Mouse (Mus musculus) heart, postnatal 25 days (tissue): ENCODE results near the gene Syap1. TPM values are rescaled to one million over a fixed set of nuclear protein-coding genes. Genes with fewer than 3 reads are reported as not detected.
A peak's percentile ranks its signal among the peaks of the same experiment; 100 is the strongest.
"Not testable (repeated sequence)": the region's sequence is repeated elsewhere in the genome, so short reads cannot be mapped to it uniquely, and the experiment has no call there.

ENCODE experiments used
- DNase-seq: peaks from one replicate; pipeline ENCODE4 v3.0.0; 2022; ENCODE audit warnings: low spot score
- intact Hi-C: fragments of 180-260 bp; cut with DNase I; formaldehyde crosslinking; loops from one replicate; pipeline ENCODE4 v1.15.1; 2025
- total RNA-seq, 2 experiments: library from RNA; stranded (reverse); gene quantifications; 2 replicates each; pipeline ENCODE4 v1.2.3; 2021

Syap1 gene
- total RNA-seq = 10 to 100 TPM; 27.3 to 28.8 TPM

DNA sequence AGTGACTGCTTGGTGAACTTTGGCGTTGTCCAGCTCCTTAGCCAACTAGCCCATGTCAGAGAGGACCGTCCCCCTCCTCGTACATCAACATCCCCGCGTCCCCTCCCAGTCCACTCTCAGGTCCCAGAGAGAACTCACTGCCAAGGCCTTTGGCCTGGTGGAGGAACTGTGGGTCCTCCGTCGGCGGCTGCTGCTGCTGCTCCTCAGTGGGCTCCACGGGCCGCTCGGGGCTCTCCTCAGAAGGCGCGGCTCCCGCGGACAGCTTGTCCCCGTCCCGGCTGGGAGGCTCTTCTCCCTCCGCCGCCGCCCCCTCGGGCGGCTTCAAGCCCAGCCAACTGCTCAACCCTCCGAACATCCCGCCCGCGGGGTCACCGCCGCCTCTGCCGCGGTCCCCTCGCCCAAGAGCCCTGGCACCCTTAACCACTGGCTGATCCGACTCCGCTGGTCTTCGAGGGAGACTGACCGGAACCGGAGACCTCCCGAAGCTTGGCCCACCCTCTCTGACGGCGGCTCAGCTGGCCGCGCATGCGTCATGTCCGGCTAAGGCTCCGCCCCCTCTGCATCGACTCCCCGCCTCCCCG, at the start of gene Syap1:
TSS of gene Syap1 (minus strand) at position 517 of the 581 bp plus-strand sequence.
- intact Hi-C loops = no loop called here
- peak; percentile 71 for DNase-seq

DNA sequence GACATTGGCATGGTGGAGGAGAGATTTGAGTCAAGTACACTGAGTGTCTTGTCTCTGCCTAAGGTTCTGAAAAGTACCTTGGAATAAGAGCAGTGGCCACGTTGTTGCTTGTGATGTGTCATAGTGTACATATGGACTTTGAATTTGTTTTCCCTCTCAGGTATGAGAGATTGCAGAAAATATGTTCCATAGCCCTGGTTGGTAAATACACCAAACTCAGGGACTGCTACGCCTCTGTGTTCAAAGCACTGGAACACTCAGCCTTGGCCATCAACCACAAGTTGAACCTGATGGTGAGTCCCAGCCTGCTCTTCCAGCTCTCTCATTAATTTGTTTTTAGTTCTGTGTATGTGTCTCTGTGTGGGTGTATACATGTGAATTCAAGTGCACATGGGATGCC, 43.2 kb upstream of the Syap1 start:
- intact Hi-C loops = no loop called here

DNA sequence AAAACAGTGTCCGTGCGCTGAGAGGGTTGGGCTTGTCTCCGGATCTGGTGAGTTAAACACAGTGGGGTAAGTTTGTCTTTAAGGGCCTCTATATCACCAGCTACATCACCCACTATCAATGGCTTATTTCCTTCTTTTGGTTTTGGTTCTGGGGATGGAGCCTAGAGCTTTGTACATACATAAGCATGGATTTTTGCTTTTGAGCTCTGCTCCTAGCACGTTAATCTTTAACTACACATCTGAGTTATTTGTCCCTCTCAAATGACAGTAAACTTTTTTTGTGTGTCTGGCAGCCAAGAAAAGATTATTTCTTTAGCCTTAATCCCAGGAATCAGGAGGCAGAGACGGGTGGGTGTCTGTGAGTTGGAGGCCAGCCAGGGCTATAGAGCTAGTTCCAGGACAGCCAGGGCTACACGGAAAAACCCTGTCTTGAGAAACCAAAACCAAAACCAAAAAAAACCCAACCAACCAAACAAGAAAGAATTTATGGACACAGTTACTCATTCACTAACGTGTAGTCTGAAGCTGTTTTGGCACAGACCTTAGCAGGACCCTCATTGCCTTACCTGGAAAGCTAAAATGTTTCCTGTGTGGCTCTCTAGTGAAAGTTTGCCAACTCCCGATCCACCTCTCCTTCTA, 33.4 kb upstream of the Syap1 start:
- DNase-seq = no peak
- intact Hi-C loops = no loop called here

More for the DNA sequence above, 43.2 kb upstream of the Syap1 start:
- no peak for DNase-seq

DNA sequence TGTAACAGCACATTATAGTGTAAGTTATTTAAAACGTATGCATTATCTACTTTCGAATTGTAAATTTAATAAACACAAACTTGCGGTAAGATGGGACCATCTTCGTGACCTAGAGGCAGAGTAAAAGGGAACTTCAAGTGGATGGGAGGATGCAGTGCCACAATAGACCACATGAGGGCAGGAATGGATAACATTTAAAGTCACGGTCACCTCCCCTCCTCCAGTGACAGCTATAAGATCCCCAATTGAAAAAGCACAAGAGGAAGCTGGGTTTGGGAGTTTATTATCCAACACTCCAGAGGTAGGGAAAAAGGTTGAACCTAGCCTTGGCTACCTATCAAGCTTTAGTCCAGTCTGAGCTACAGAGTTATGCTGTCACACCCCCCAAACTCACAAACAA, 27.4 kb upstream of the Syap1 start:
- DNase-seq = no peak
- intact Hi-C loops = loop anchor here (10.0 kb wide), 2 partner anchors 1149 to 1259 kb away; no protein-coding TSS in a partner anchor

DNA sequence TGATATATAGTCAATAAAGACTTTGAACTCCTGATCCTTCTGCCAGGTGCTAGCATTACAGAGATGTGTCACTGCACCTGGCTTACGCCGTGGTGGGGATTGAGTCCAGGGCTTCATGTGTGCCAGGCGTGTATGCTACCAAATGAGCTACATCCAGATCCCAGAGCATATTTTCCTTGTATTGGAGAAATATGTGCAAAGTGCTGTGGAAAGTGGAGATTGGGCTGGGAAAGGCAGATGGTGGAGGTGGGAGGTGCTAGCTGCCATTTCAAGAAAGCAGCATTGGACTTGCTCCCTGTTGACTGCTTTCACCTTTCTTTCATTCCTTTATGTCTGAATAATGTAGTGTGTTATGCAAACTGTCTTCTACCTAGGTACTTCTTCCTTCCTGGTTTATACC, 25.4 kb upstream of the Syap1 start:
- intact Hi-C loops = loop anchor here (10.0 kb wide), 2 partner anchors 1151 to 1261 kb away; no protein-coding TSS in a partner anchor

DNA sequence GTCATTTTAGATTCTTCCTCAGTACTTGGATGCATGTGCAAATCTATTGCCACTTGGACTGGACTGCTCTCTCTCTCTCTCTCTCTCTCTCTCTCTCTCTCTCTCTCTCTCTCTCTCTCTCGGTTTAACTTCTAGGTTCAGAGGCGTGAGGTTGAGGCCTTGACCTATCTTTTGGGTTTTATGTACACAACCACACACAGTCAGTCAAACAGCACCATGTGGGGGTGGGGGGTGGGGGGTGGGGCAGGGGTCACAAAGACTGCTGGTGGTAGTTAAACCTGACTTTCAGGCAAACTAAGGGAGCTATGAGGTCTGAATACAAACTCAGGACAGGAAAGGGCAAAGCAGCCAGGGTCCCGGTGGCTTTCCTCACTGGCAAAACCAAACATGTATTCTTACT, 19.3 kb upstream of the Syap1 start:
- intact Hi-C loops = no loop called here
- DNase-seq = no peak

More for the DNA sequence above, 25.4 kb upstream of the Syap1 start:
- no peak for DNase-seq

DNA sequence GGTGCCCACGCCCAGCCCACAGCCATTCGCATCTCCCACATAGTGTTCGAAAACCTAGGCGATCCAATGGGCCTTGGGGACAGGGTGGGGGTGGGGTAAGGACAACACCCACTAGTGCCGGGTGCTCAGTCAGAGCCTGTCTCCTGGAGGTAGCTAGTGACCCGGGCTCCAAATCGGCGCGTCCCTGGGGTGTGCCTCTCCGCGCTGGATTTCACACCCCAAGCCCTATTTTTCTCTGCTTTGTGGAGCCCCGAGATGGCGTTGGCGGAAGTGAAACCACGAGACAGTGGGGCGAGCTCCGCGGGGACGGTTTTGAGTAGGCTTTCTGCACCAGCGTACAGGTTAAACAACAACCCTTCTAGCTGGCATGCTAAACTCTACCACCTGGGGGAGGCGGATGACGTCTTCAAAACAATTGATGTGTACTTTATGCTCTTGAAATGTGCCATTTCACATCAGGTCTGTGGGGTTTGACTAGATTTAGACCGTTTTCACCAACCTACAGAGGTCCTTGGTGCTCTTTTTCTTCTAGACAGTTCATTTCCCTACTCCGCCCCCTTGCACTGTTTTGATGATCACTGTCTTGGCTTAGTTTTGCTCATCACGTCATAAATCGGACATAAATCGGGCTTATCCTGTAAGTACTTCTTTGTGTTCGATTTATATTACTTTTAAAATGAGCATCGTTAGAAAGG, 13.9 kb upstream of the Syap1 start:
- intact Hi-C loops = no loop called here
- DNase-seq = peak; percentile 7

DNA sequence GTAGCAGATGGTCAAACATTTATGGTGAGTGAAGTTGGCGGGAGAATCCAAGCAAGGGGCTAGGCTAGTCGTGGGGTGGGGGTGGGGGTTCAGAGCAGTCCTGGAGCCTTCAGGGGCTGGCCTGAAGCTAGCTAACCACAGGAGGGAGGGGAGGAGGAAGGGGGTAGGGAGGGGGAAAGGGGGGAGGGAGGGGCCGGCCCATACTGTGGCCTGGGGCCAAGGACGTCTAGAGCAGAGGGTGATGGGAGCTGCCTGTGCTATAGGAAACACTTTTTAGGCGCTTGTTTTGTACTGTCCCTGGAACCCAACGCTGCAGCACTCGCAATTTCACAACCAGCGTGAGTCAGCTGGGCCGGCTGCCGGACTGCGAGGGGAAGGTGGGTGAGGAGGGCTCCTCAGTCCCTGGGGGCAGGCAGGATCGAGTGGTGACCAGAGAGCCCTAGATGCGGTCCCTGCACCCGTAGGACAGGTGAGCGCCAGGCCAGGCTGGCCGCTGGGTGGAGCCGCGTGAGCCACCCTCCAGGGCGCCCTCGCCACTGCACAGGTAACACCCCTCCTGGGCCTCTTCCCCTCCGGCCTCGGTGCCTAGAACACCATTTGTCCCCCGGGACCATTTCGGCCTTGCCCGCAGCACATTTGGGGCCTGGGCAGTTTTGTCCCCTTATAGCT, 13.3 kb upstream of the Syap1 start:
- DNase-seq = peak; percentile 6
- intact Hi-C loops = no loop called here

DNA sequence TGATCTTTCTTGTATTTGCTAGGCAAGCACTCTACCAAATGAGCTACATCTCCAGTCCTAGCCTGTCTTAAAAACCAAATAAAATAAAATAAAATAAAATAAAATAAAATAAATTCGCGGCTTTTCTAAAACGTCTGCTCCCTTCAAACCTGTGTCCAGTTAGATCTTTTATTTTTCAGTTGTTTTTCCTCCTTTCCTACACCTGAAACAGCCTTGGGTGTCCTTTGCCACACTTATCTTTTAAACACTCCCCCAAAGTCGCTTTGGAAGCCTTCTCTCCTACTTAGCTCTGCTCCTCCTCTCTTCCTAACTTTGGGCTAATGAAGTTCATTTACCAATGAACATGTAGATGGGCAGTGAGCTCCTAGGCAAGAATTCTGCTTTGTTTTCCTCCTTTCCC, 12.7 kb upstream of the Syap1 start, which contains the start of gene Ctps2:
TSS of gene Ctps2 (plus strand) at position 301 of the 400 bp plus-strand sequence.
- DNase-seq = no peak
- intact Hi-C loops = no loop called here

DNA sequence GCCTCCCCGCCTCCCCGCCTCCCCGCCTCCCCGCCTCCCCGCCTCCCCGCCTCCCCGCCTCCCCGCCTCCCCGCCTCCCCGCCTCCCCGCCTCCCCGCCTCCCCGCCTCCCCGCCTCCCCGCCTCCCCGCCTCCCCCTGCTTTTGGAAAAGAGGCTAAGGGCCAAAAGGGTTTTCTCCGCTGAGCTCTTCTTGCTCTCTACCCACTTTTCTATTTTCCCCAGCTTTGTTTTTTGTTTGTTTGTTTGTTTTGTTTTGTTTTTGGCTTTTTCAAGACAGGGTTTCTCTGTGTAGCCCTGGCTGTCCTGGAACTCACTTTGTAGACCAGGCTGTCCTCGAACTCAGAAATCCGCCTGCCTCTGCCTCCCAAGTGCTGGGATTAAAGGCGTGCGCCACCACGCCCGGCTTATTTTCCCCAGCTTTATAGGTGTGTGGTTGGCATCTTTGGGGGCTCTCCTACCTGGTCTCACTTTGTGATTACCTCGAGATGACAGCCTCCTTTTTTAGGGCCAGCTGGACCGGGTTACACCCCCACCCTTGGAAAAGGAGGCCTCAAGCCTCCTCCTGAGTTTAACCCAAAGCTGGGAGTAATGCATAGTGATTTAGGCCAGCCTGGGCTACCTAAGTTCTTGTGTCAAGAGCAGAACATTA, 452 bp upstream of the Syap1 start:
- DNase-seq, intact Hi-C loops: not testable (repeated sequence)

DNA sequence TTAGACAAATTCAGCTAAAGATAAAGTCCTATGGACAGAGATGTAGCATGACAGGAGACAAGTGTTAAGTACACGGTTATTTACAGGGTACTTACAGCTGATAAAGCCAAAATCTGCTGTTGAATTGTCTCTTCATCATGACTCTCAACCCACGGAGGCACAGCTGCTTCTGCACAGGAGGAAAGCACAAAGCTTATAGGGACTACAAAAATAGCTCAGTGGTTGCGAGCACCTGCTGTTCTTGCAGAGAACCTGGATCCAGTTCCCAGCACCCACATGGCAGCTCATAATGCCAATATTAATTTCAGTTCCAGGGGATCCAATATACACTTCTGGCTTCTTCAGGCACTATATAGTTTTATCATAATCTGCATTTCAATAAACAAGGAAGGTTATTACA, 10.0 kb downstream of the Syap1 start:
- intact Hi-C loops = no loop called here
- DNase-seq = no peak

DNA sequence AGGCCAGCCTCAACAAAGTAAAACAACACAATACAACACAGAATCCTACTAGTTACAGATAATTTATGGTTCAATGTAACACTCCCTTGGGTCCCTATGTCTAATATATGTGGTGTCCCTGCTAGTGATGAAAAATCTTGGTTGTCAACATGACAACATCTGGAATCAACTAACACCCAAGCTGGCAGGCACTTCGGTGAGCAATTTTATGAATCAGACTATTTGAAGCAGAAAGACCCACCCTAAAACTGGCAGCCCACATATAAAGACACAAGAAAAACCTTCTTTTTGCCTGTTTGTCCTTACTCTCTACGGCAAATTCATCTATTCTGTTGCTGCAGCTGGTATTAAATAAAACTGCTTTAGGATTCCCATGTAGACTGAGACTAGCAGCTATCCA, 14.5 kb downstream of the Syap1 start:
- intact Hi-C loops = no loop called here
- no peak for DNase-seq

DNA sequence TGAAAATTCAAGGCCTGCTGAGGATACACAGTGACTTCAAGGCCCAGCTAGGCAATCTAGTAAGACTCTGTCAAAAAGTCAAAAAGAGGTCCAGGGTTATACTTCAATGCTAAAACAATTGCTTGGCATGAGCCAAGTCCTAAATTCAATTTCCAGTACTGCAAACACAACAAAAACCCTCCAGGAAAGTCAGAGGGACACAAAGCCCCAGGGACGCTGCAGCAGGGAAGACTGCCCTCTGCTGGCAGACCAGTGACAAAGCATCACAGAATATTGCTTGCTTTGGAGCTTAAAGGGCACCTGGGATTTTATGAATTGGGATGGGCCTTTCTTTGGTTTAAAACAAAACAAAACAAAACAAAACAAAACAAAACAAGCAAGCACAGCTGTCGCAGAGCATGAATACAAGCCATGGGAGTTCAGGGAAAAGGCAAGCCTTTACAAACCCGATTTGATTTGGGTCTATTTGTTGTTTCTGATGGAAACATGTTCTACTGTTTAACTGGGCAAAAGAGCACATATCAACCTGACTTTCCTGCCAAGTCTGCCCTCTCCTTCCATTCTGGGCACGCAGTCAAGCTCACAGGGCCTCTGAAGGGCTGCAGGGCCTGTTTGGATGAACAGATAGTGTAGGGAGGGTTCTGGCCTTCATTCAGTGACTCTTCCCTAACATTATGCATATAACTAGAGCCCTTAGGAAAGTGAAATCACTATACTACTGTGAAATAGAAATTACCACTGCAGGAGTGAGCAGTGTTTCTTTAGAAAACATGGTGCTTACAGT, 16.3 kb downstream of the Syap1 start:
- intact Hi-C loops = no loop called here
- DNase-seq = no peak

DNA sequence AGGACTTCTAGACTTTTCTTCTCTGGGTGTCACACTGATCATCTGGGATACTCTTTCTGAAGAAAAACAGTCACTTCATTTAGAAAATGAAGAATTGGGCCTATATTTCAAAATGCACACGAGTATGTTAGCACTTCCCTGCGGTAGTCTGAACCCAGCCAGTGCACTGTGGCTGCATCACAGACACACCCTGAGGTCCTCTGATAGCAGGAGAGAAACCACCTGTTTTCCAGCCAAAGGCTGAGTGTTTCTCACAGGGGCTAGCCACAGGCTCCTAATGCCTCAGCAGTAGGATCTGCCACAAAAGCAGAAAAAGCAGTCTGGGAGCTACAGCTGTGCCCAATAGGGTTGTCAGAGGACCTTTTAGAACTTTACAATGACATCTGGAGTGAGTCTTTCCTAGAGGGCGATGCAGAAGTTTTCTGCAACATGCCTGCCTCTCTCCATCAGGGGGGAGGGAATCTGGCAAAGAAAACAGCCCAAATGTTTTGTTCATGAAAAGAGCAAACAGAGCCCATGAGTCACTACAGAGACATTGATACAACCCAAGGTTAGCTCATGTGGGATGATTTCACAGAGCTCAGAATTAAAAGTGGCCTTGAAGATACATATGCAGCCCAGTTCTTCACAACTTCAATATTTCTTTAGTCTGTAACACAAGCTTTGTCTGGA, 19.8 kb downstream of the Syap1 start:
- intact Hi-C loops = no loop called here
- no peak for DNase-seq

DNA sequence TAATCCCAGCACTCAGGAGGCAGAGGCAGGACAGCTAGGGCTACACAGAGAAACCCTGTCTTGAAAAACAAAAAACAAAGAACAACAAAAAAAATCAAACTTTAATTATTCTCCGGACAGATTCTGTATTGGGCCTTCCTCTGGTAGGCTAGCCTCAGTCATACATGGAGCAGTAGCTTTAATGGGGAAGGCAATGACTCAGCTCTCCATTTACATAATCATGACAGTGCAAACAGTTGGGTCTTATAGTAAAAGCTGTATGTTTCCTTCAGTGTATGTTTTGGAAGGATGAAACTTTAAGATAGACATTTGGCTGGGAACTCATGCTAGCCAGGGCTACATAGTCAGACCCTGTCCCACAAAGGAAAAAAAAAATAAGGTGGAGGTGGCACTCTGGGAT, 39.6 kb downstream of the Syap1 start:
- intact Hi-C loops = no loop called here
- DNase-seq = no peak

DNA sequence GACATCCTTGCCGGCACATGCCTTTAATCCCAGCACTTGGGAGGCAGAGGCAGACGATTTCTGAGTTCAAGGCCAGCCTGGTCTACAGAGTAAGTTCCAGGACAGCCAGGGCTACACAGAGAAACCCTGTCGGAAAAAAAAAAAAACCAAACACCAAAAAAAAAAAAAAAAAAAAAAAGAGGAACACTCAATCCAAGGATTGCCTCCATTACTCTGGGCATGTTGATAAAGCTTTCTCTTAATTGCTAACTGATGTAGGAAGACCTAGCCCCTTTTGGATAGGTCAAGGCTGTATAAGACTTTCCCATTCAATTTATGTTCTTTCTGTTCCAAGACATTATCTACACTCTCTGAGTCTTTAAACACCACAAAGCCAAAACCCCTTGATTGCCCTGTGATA, 42.7 kb downstream of the Syap1 start:
- intact Hi-C loops = no loop called here
- no peak for DNase-seq

DNA sequence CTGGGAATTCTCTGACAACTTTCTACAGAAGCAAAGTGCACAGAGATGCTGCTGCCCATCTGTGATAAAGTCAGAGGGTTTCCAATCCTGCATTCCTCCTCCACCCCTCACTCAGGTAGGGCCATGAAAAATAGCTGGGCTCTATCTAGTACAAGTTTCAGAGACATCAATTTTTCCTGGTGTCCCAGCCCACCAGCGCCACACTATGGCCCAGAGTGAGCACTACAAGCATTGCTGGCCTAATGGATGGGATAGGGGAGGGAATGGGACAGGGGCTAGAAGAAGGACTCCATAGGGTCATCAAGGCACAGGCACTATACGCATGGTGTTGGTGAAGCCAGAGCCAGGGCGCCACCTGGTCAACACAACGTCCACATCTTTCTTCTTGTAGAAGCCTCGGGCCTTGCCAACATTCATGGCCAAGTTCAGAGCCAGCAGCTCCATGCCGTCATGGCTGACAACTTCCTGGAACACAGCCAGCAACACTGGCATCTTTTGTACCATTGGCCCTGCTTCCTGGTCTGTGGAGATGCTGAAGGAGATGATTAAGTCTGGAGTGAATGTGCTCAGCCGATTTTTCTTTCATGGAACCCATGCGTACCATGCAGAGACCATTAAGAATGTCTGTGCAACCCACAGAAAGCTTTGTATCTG, 43.7 kb downstream of the Syap1 start:
- intact Hi-C loops = no loop called here
- DNase-seq = no peak

DNA sequence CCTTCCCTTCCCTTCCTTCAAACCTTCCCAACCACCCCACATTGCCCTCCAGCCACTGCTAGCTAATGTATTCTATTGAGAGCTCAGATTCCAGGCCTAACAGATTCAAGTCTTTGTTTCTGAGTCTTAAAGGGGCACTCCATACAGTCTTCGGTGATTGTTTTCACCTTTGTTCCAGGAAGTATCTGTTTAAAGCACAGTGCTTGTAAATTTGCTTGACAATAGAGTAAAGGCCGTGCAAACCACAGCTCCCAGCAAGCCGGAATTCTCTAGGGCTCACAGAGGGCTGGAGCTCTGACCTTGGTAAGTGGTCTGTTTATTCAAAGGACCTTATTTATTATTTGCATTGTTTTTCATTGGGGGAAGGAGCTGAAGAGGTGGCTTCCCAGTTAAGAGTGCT, 56.1 kb downstream of the Syap1 start:
- intact Hi-C loops = no loop called here
- no peak for DNase-seq
